Mouse (Mus musculus) hindbrain, embryonic 15.5 days (tissue): ENCODE measurements around the gene Mks1. TPM values are rescaled to one million over a fixed set of nuclear protein-coding genes. Genes with fewer than 3 reads are reported as not detected.
"Not testable (repeated sequence)": the region's sequence is repeated elsewhere in the genome, so short reads cannot be mapped to it uniquely, and the experiment has no call there.

Experiments
- ATAC-seq: fragments of 200-750 bp; cut with Nextera tagmentation; 2 replicates; pipeline ENCODE4 v1.8.0; 2017; ENCODE audit warnings: low read depth, moderate number of reproducible peaks, moderate TSS enrichment; ENCODE audit not compliant: low FRiP score
- H3K27ac ChIP-seq: fragments of 300-500 bp; sonication (generic); replicated peaks from 2 replicates; pipeline ENCODE4 v1.5.1; 2015; ENCODE audit warnings: mild to moderate bottlenecking, inconsistent platforms
- H3K27me3 ChIP-seq: fragments of 300-500 bp; sonication (generic); 2 replicates; pipeline ENCODE4 v1.6.1; 2015; ENCODE audit warnings: control low read depth, inconsistent platforms
- H3K36me3 ChIP-seq: fragments of 300-500 bp; sonication (generic); 2 replicates; pipeline ENCODE4 v1.6.1; 2015; ENCODE audit warnings: control low read depth, inconsistent platforms
- H3K4me1 ChIP-seq: fragments of 300-500 bp; sonication (generic); replicated peaks from 2 replicates; pipeline ENCODE4 v1.6.1; 2015; ENCODE audit warnings: control low read depth, inconsistent platforms
- H3K4me2 ChIP-seq: fragments of 300-500 bp; sonication (generic); 2 replicates; pipeline ENCODE4 v1.6.1; 2015; ENCODE audit warnings: moderate library complexity, mild to moderate bottlenecking, inconsistent platforms
- H3K4me3 ChIP-seq: fragments of 300-500 bp; sonication (generic); 2 replicates; pipeline ENCODE4 v1.5.1; 2015; ENCODE audit warnings: mild to moderate bottlenecking, inconsistent platforms
- H3K9ac ChIP-seq: fragments of 300-500 bp; sonication (generic); 2 replicates; pipeline ENCODE4 v1.6.1; 2015; ENCODE audit warnings: inconsistent platforms
- H3K9me3 ChIP-seq: fragments of 300-500 bp; sonication (generic); 2 replicates; pipeline ENCODE4 v1.6.1; 2016; ENCODE audit warnings: control low read depth, inconsistent platforms
- WGBS: fragments of 180-500 bp; shearing (Covaris S2); methylation state at CpG from one replicate; pipeline ENCODE4 v1.1.7; 2015; 5-methylcytosine and 5-hydroxymethylcytosine counted together
- polyA plus RNA-seq: library from polyadenylated mRNA; unstranded; fragments of >200 nt; fragmentation: Nextera tagmentation; extraction: Ambion mirVana; gene quantifications from 2 replicates; pipeline ENCODE4 v1.2.1, GENCODE M21; 2015

Mks1 gene
- polyA plus RNA-seq, 1 experiment from 2014 or later = 10.5 TPM

DNA sequence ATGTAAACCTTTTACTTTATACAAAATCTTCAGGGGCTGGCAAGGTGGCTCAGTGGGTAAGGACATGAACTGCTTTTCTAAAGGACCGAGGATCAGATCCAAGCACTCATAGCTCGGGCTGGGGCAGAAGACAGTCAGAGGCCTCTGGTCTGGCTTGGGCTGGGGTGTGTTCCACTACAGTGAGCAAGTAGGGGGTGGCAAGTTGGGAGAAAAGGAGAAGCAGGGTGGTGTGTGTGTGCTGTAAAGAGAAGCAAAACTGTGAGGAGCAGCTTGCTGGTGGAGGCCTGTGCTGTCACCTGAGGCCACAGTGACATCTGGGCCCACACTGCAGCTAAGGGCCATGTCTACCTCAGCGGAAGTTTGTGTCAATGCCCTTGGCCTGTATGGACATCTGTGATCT is 11.6 kb upstream of the Mks1 start:
- H3K4me1 ChIP-seq = no peaks in the 10 kb centered on the region
- H3K4me3 ChIP-seq = no peak overlapping the region
- H3K9ac ChIP-seq = no peak overlapping the region
- WGBS = 79% methylated on average over 3 of the region's 3 CpGs
- H3K27ac ChIP-seq = no peak overlapping the region
- no peak for ATAC-seq
- H3K4me2 ChIP-seq = no peak overlapping the region
- no peaks in the 10 kb centered on the region for H3K27me3 ChIP-seq
- no peaks in the 10 kb centered on the region for H3K9me3 ChIP-seq
- no peaks in the 10 kb centered on the region for H3K36me3 ChIP-seq

GRCm38 (mm10) chr11:87846968-87847600 is 5.9 kb upstream of the Mks1 start:
- H3K27ac ChIP-seq = no peak overlapping the region
- H3K36me3 ChIP-seq = no peaks in the 10 kb centered on the region
- H3K4me1 ChIP-seq = no peaks in the 10 kb centered on the region
- ATAC-seq = no peak
- H3K9ac ChIP-seq = no peak overlapping the region
- H3K4me3 ChIP-seq = no peak overlapping the region
- H3K27me3 ChIP-seq = no peaks in the 10 kb centered on the region
- H3K9me3 ChIP-seq = no peaks in the 10 kb centered on the region
- no peak overlapping the region for H3K4me2 ChIP-seq
- 80% methylated on average over 12 of the region's 12 CpGs for WGBS

GRCm38 (mm10) chr11:87847884-87848283 is 5.1 kb upstream of the Mks1 start:
- H3K4me3 ChIP-seq = no peak overlapping the region
- H3K27me3 ChIP-seq = no peaks in the 10 kb centered on the region
- H3K9me3 ChIP-seq = no peaks in the 10 kb centered on the region
- H3K9ac ChIP-seq = no peak overlapping the region
- no peak for ATAC-seq
- WGBS = 72% methylated on average over 6 of the region's 6 CpGs
- H3K27ac ChIP-seq = no peak overlapping the region
- H3K4me2 ChIP-seq = no peak overlapping the region
- no peaks in the 10 kb centered on the region for H3K36me3 ChIP-seq
- peaks cover 4% of the 10 kb centered on the region; the same call in 1 of the 2 replicates for H3K4me1 ChIP-seq

GRCm38 (mm10) chr11:87853597-87853954 is 561 bp downstream of the Mks1 start:
- 30% methylated on average over 8 of the region's 8 CpGs for WGBS
- Histone ChIP-seq H3K4me1 (peaks cover 11% of the 10 kb centered on the region), H3K4me3 (peak overlapping the region; percentile 55), H3K4me2 (peak overlapping the region; percentile 81), H3K9me3 (no peaks in the 10 kb centered on the region), H3K36me3 (no peaks in the 10 kb centered on the region), H3K27ac (peak overlapping the region; percentile 77), H3K27me3 (no peaks in the 10 kb centered on the region), H3K9ac (peak overlapping the region; percentile 53)
- no peak; the same call in 1 of the 2 replicates for ATAC-seq

- no peak for ATAC-seq
- H3K36me3 ChIP-seq = no peaks in the 10 kb centered on the region
- H3K4me3 ChIP-seq = no peak overlapping the region
- no peak overlapping the region for H3K27ac ChIP-seq
- H3K4me2 ChIP-seq = no peak overlapping the region
- no peaks in the 10 kb centered on the region for H3K27me3 ChIP-seq
- 90% methylated on average over 7 of the region's 7 CpGs for WGBS
- H3K9ac ChIP-seq = no peak overlapping the region
- H3K9me3 ChIP-seq = no peaks in the 10 kb centered on the region
- H3K4me1 ChIP-seq = peaks cover 11% of the 10 kb centered on the region
These were observed 1.5 kb downstream of the Mks1 start for GRCm38 (mm10) chr11:87854550-87854949.

DNA sequence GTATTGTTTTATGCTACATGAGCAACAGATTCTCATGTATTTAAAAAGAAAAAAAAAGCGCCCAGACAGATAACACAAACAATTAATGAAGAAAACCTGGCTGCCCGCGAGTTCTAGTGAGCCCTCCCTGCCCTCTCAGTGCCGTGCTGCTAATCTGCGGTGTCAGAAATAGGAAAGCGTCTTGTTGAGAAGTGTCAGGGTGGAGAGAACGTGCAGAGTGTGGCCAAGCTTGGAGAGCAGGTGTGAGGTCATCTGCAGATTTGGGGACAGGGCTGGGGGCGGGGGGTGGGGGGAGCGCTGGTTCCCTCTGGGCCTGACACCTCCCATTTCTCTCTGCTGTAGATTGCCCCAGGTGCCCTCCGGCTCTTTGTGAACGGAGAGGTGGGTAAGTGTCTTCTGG is 6.3 kb downstream of the Mks1 start:
- 95% methylated on average over 11 of the region's 11 CpGs for WGBS
- H3K9ac ChIP-seq = no peak overlapping the region
- H3K4me2 ChIP-seq = no peak overlapping the region
- H3K36me3 ChIP-seq = 0 out of 2 replicates have a peak, but pooled peaks cover 3% of the 10 kb centered on the region
- no peak overlapping the region for H3K4me3 ChIP-seq
- H3K4me1 ChIP-seq = no peaks in the 10 kb centered on the region
- H3K27ac ChIP-seq = no peak overlapping the region
- no peak for ATAC-seq
- no peaks in the 10 kb centered on the region for H3K27me3 ChIP-seq
- H3K9me3 ChIP-seq = no peaks in the 10 kb centered on the region

- no peak overlapping the region for H3K4me3 ChIP-seq
- H3K27me3 ChIP-seq = no peaks in the 10 kb centered on the region
- no peaks in the 10 kb centered on the region for H3K4me1 ChIP-seq
- ATAC-seq = no peak
- H3K9me3 ChIP-seq = no peaks in the 10 kb centered on the region
- WGBS = 60% methylated on average over 9 of the region's 9 CpGs
- H3K9ac ChIP-seq = no peak overlapping the region
- no peak overlapping the region for H3K4me2 ChIP-seq
- 0 out of 2 replicates have a peak, but pooled peaks cover 3% of the 10 kb centered on the region for H3K36me3 ChIP-seq
- no peak overlapping the region for H3K27ac ChIP-seq
These were observed 7.4 kb downstream of the Mks1 start for GRCm38 (mm10) chr11:87860426-87860825.

GRCm38 (mm10) chr11:87862805-87863204 is 9.8 kb downstream of the Mks1 start:
- H3K4me1 ChIP-seq = no peaks in the 10 kb centered on the region
- ATAC-seq = no peak
- no peak overlapping the region for H3K4me2 ChIP-seq
- no peaks in the 10 kb centered on the region for H3K27me3 ChIP-seq
- 93% methylated on average over 13 of the region's 13 CpGs for WGBS
- no peak overlapping the region for H3K9ac ChIP-seq
- H3K4me3 ChIP-seq = no peak overlapping the region
- H3K9me3 ChIP-seq = no peaks in the 10 kb centered on the region
- H3K36me3 ChIP-seq = 0 out of 2 replicates have a peak, but pooled peaks cover 3% of the 10 kb centered on the region
- no peak overlapping the region for H3K27ac ChIP-seq

- H3K9ac ChIP-seq, H3K36me3 ChIP-seq, H3K4me1 ChIP-seq, H3K4me3 ChIP-seq, H3K27me3 ChIP-seq, H3K27ac ChIP-seq, ATAC-seq, H3K9me3 ChIP-seq, H3K4me2 ChIP-seq: not testable (repeated sequence)
- WGBS = 100% methylated on average over 1 of the region's 2 CpGs
These were observed 13.9 kb downstream of the Mks1 start for GRCm38 (mm10) chr11:87866891-87867290.

GRCm38 (mm10) chr11:87870096-87870495 is 17.1 kb downstream of the Mks1 start:
- Histone ChIP-seq H3K9me3 (no peaks in the 10 kb centered on the region), H3K27ac (no peak overlapping the region), H3K4me1 (no peaks in the 10 kb centered on the region), H3K36me3 (no peaks in the 10 kb centered on the region), H3K4me2 (no peak overlapping the region), H3K27me3 (no peaks in the 10 kb centered on the region), H3K4me3 (no peak overlapping the region), H3K9ac (no peak overlapping the region)
- 70% methylated on average over 2 of the region's 2 CpGs for WGBS
- ATAC-seq = no peak

DNA sequence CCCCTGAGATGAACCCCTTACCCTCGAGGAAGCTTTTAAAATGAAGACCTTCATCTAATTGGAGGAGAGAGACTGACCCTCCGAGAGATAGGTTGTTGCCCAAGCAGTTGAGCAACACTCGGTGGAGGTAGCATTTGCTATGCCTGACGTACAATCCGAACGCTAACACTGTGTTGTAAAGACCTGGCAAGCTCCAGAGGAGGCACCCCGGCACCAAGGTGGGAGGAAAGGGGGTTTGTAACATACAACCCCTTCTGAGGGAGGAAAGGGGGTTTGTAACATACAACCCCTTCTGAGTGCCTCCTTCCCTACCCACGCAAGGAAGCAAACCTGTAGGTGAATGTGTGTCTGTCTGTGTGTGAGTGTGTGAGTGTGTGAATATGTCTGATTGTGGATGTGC is 18.8 kb downstream of the Mks1 start:
- no peak for ATAC-seq
- no peaks in the 10 kb centered on the region for H3K4me1 ChIP-seq
- no peak overlapping the region for H3K4me2 ChIP-seq
- no peaks in the 10 kb centered on the region for H3K36me3 ChIP-seq
- no peaks in the 10 kb centered on the region for H3K9me3 ChIP-seq
- no peaks in the 10 kb centered on the region for H3K27me3 ChIP-seq
- H3K27ac ChIP-seq = no peak overlapping the region
- 38% methylated on average over 8 of the region's 8 CpGs for WGBS
- H3K4me3 ChIP-seq = no peak overlapping the region
- H3K9ac ChIP-seq = no peak overlapping the region

DNA sequence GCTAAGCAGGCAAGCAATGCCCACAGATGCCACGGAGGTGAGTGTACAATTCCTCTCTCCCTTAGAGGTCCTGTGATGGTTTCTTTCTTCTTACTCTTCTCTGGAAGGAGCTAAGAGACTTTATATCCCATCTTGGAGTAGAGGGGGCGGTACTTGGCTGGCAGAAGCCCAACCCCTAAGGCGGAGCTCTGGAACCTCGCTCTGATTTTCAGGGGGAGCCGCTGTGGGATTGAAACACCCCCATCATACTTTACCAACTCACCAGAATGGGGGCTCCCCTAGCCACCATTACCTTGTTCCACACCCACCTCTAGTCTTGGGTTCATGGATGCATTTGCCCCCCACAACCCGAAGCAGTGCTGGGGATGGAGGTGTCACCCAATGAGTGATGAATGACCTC is 22.4 kb downstream of the Mks1 start, which contains the start of gene Epx:
Epx (minus strand) TSS at position 101 of the 400 bp plus-strand sequence.
- H3K4me3 ChIP-seq = no peak within 1 kb of the TSS
- no peaks in the 10 kb centered on the region for H3K27me3 ChIP-seq
- H3K9me3 ChIP-seq = no peaks in the 10 kb centered on the region
- H3K4me1 ChIP-seq = no peaks in the 10 kb centered on the region
- WGBS = 84% methylated on average over 6 of the region's 6 CpGs
- no peak within 1 kb of the TSS for H3K27ac ChIP-seq
- no peak within 1 kb of the TSS for H3K9ac ChIP-seq
- no peak within 1 kb of the TSS for H3K4me2 ChIP-seq
- no peaks in the 10 kb centered on the region for H3K36me3 ChIP-seq
- ATAC-seq = no peak

DNA sequence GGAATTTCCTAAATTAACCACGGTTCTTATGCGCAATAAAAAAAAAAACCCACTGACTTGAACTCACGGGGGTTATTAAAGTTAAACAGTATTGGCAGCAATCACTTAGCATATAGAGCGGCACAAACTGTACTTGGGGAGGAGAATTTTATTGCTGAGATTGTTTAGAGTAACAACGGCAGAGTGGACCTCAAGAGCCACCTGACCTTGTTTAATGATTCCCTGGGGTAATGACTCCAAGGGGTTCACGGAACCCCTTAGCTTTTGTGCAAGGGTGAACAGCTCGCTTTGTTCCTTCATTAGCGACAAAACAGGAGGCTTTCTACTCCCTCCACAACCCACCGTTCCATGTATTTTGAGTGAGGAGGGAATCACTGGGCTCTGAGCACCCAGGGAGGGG is 26.8 kb downstream of the Mks1 start:
- Histone ChIP-seq H3K36me3 (no peaks in the 10 kb centered on the region), H3K27ac (no peak overlapping the region), H3K9ac (no peak overlapping the region), H3K4me3 (no peak overlapping the region), H3K27me3 (no peaks in the 10 kb centered on the region), H3K4me2 (no peak overlapping the region), H3K9me3 (no peaks in the 10 kb centered on the region), H3K4me1 (no peaks in the 10 kb centered on the region)
- ATAC-seq = no peak
- WGBS = 62% methylated on average over 9 of the region's 9 CpGs
